Mouse (Mus musculus): ENCODE results near the gene Tex2. TPM values are rescaled to one million over a fixed set of nuclear protein-coding genes. Genes with fewer than 3 reads are reported as not detected.

Gene Tex2
- polyA plus RNA-seq, 1 experiment = 12.3 TPM

- 92% methylated on average over 7 of the region's 7 CpGs for WGBS
- no peak for DNase-seq (ENCODE audit: low read depth, low spot score)
Observed at GRCm38 (mm10) chr11:106557398-106557797, 55.8 kb downstream of the Tex2 start.

GRCm38 (mm10) chr11:106556689-106557088, 56.5 kb downstream of the Tex2 start:
- WGBS = 67% methylated on average over 4 of the region's 4 CpGs
- DNase-seq (ENCODE audit: low read depth, low spot score) = no peak

- DNase-seq (ENCODE audit: low read depth, low spot score) = peak; percentile 18
- WGBS = 35% methylated on average over 10 of the region's 10 CpGs
Observed at GRCm38 (mm10) chr11:106555805-106556615, 57.2 kb downstream of the Tex2 start.

GRCm38 (mm10) chr11:106550398-106550797, 62.8 kb downstream of the Tex2 start:
- DNase-seq (ENCODE audit: low read depth, low spot score) = no peak
- WGBS = 89% methylated on average over 4 of the region's 4 CpGs

GRCm38 (mm10) chr11:106546081-106546480, 67.1 kb downstream of the Tex2 start:
- WGBS = 94% methylated on average over 4 of the region's 4 CpGs
- DNase-seq (ENCODE audit: low read depth, low spot score) = no peak

- 84% methylated on average over 9 of the region's 9 CpGs for WGBS
- DNase-seq (ENCODE audit: low read depth, low spot score) = no peak
Observed at GRCm38 (mm10) chr11:106544916-106545315, 68.3 kb downstream of the Tex2 start.

- no peak for DNase-seq (ENCODE audit: low read depth, low spot score)
- WGBS = 91% methylated on average over 11 of the region's 11 CpGs
Observed at GRCm38 (mm10) chr11:106544133-106544532, 69.1 kb downstream of the Tex2 start.

- WGBS = 88% methylated on average over 13 of the region's 13 CpGs
- no peak for DNase-seq (ENCODE audit: low read depth, low spot score)
Observed at GRCm38 (mm10) chr11:106543006-106543405, 70.2 kb downstream of the Tex2 start.

- DNase-seq (ENCODE audit: low read depth, low spot score) = no peak
Observed at GRCm38 (mm10) chr11:106542385-106542784, 70.8 kb downstream of the Tex2 start.

GRCm38 (mm10) chr11:106540506-106541268, 72.5 kb downstream of the Tex2 start:
- WGBS = 77% methylated on average over 13 of the region's 13 CpGs

GRCm38 (mm10) chr11:106536253-106536912, 76.8 kb downstream of the Tex2 start:
- 84% methylated on average over 11 of the region's 11 CpGs for WGBS
- no peak for DNase-seq (ENCODE audit: low read depth, low spot score)

More at GRCm38 (mm10) chr11:106540506-106541268, 72.5 kb downstream of the Tex2 start:
- no peak for DNase-seq (ENCODE audit: low read depth, low spot score)

GRCm38 (mm10) chr11:106535660-106536252, 77.5 kb downstream of the Tex2 start:
- WGBS = 85% methylated on average over 9 of the region's 9 CpGs
- no peak for DNase-seq (ENCODE audit: low read depth, low spot score)

- DNase-seq (ENCODE audit: low read depth, low spot score) = no peak
- WGBS = 95% methylated on average over 9 of the region's 9 CpGs
Observed at GRCm38 (mm10) chr11:106532248-106532790, 80.9 kb downstream of the Tex2 start.

GRCm38 (mm10) chr11:106529786-106530185, 83.4 kb downstream of the Tex2 start:
- DNase-seq (ENCODE audit: low read depth, low spot score) = no peak

GRCm38 (mm10) chr11:106529113-106529512, 84.1 kb downstream of the Tex2 start:
- no peak for DNase-seq (ENCODE audit: low read depth, low spot score)
- WGBS = 96% methylated on average over 4 of the region's 4 CpGs

More at GRCm38 (mm10) chr11:106529786-106530185, 83.4 kb downstream of the Tex2 start:
- 78% methylated on average over 5 of the region's 5 CpGs for WGBS

- WGBS = 25% methylated on average over 1 of the region's 1 CpGs
- no peak for DNase-seq (ENCODE audit: low read depth, low spot score)
Observed at GRCm38 (mm10) chr11:106527926-106528325, 85.3 kb downstream of the Tex2 start.

- no peak for DNase-seq (ENCODE audit: low read depth, low spot score)
- 79% methylated on average over 10 of the region's 10 CpGs for WGBS
Observed at GRCm38 (mm10) chr11:106527147-106527821, 85.9 kb downstream of the Tex2 start.

- 84% methylated on average over 3 of the region's 3 CpGs for WGBS
- DNase-seq (ENCODE audit: low read depth, low spot score) = no peak
Observed at GRCm38 (mm10) chr11:106522538-106522937, 90.7 kb downstream of the Tex2 start.

- DNase-seq (ENCODE audit: low read depth, low spot score) = no peak
- WGBS = 76% methylated on average over 4 of the region's 4 CpGs
Observed at GRCm38 (mm10) chr11:106521612-106522011, 91.6 kb downstream of the Tex2 start.
